Mouse (Mus musculus): ENCODE measurements around the gene Hps5. TPM values are rescaled to one million over a fixed set of nuclear protein-coding genes. Genes with fewer than 3 reads are reported as not detected.

Hps5 gene
- polyA plus RNA-seq, 1 experiment from 2014 or later: 10.7 TPM

- no peaks in the 10 kb centered on the region for H3K9me3 ChIP-seq (replicated peaks)
- no peaks in the 10 kb centered on the region for H3K4me1 ChIP-seq
- no peak overlapping the region for H3K4me2 ChIP-seq
- no peak overlapping the region for H3K9ac ChIP-seq
- H3K36me3 ChIP-seq: peaks cover 97% of the 10 kb centered on the region
- H3K4me3 ChIP-seq: no peak overlapping the region
- no peak for ATAC-seq
- WGBS (ENCODE audit: insufficient replicate concordance): 77% methylated on average over 4 of the region's 4 CpGs
- no peak overlapping the region for H3K27ac ChIP-seq
- H3K27me3 ChIP-seq (replicated peaks): no peaks in the 10 kb centered on the region
These were observed 18.1 kb upstream of the Hps5 start for GRCm38 (mm10) chr7:46814012-46814411.

- Histone ChIP-seq H3K36me3 (peaks cover 90% of the 10 kb centered on the region), H3K9ac (no peak overlapping the region), H3K4me1 (no peaks in the 10 kb centered on the region), H3K4me3 (no peak overlapping the region), H3K27ac (no peak overlapping the region), H3K9me3 (replicated peaks) (no peaks in the 10 kb centered on the region), H3K4me2 (no peak overlapping the region), H3K27me3 (replicated peaks) (no peaks in the 10 kb centered on the region)
- 82% methylated on average over 6 of the region's 6 CpGs for WGBS (ENCODE audit: insufficient replicate concordance)
- ATAC-seq: no peak
These were observed 14.5 kb upstream of the Hps5 start for GRCm38 (mm10) chr7:46810325-46810724.

GRCm38 (mm10) chr7:46796779-46797178, 915 bp upstream of the Hps5 start:
- H3K27me3 ChIP-seq (replicated peaks): no peaks in the 10 kb centered on the region
- H3K9ac ChIP-seq: peak overlapping the region; percentile 86
- no peaks in the 10 kb centered on the region for H3K9me3 ChIP-seq (replicated peaks)
- H3K4me1 ChIP-seq: peaks cover 45% of the 10 kb centered on the region
- peak overlapping the region; percentile 82; the same call in 1 of the 2 replicates for H3K27ac ChIP-seq
- peaks cover 40% of the 10 kb centered on the region for H3K36me3 ChIP-seq
- H3K4me2 ChIP-seq: peak overlapping the region; percentile 95
- 22% methylated on average over 6 of the region's 6 CpGs for WGBS (ENCODE audit: insufficient replicate concordance)
- no peak for ATAC-seq
- peak overlapping the region; percentile 98 for H3K4me3 ChIP-seq

DNA sequence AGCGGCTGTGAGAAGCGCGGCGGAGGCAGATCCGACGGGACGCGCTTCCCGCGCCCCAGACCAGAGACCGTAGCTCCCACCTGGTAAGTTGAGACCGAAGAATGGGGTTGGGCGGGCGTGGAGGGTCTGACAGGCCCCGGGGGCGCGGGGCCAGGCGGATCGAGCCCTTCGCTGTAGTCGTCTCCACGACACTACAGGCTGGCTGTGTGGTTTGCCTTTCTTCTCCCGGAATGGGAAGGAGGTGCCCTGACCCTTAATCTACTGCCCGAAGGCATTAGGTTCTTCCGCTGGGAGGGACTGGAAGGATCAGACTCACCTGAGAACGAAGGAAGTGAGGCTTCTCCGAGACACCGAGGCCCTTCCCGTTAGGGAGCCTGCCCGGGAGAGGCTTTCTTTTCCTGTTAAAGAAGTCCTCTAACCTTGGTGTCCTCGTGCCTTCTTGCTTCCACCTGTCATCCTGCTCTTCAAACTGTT, 379 bp upstream of the Hps5 start:
- peak; percentile 19 for ATAC-seq
- Histone ChIP-seq H3K36me3 (peaks cover 35% of the 10 kb centered on the region), H3K4me1 (peaks cover 48% of the 10 kb centered on the region), H3K4me3 (peak overlapping the region; percentile 98), H3K9ac (peak overlapping the region; percentile 86), H3K27me3 (replicated peaks) (no peaks in the 10 kb centered on the region), H3K9me3 (replicated peaks) (no peaks in the 10 kb centered on the region), H3K27ac (peak overlapping the region; percentile 82), H3K4me2 (peak overlapping the region; percentile 95)
- under 1% methylated on average over 31 of the region's 31 CpGs for WGBS (ENCODE audit: insufficient replicate concordance)

GRCm38 (mm10) chr7:46793871-46794270, 2.0 kb downstream of the Hps5 start:
- H3K4me2 ChIP-seq: peak overlapping the region; percentile 25; the same call in 1 of the 2 replicates
- no peak overlapping the region for H3K9ac ChIP-seq
- H3K4me1 ChIP-seq: peaks cover 48% of the 10 kb centered on the region
- no peak for ATAC-seq
- no peaks in the 10 kb centered on the region for H3K9me3 ChIP-seq (replicated peaks)
- H3K27me3 ChIP-seq (replicated peaks): no peaks in the 10 kb centered on the region
- no peak overlapping the region for H3K4me3 ChIP-seq
- WGBS (ENCODE audit: insufficient replicate concordance): 73% methylated on average over 4 of the region's 4 CpGs
- H3K36me3 ChIP-seq: peaks cover 29% of the 10 kb centered on the region
- H3K27ac ChIP-seq: no peak overlapping the region

- peaks cover 54% of the 10 kb centered on the region for H3K36me3 ChIP-seq
- 72% methylated on average over 5 of the region's 5 CpGs for WGBS (ENCODE audit: insufficient replicate concordance)
These were observed 6.6 kb downstream of the Hps5 start for GRCm38 (mm10) chr7:46789177-46789849.

DNA sequence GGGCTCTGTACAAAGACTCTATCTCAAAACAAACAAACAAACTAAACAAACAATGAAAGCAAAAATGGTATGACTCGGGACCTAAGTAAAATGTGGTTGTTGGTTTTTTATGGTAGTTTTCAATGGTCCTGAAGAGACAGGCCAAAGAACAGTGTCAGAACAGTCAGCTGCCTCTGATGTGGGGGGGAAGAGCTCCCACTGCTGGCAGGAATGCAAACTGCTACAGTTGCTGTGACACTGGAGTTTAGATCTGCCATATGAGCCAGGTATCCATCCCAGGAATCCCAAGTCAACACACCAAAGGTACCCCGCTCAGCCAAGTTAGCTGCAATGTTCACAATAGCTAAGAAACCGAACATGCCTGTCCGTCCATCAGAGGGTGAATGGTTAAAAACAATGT, 25.2 kb downstream of the Hps5 start:
- no peaks in the 10 kb centered on the region for H3K27me3 ChIP-seq (replicated peaks)
- ATAC-seq: no peak
- peaks cover 80% of the 10 kb centered on the region for H3K36me3 ChIP-seq
- H3K9me3 ChIP-seq (replicated peaks): no peaks in the 10 kb centered on the region
- no peak overlapping the region for H3K4me2 ChIP-seq
- H3K4me1 ChIP-seq: no peaks in the 10 kb centered on the region
- no peak overlapping the region for H3K4me3 ChIP-seq
- WGBS (ENCODE audit: insufficient replicate concordance): 46% methylated on average over 4 of the region's 4 CpGs
- no peak overlapping the region for H3K9ac ChIP-seq
- H3K27ac ChIP-seq: no peak overlapping the region

More at GRCm38 (mm10) chr7:46789177-46789849, 6.6 kb downstream of the Hps5 start:
- no peak overlapping the region for H3K9ac ChIP-seq
- H3K4me2 ChIP-seq: no peak overlapping the region
- H3K27me3 ChIP-seq (replicated peaks): no peaks in the 10 kb centered on the region
- no peak overlapping the region for H3K27ac ChIP-seq
- H3K4me1 ChIP-seq: peaks cover 15% of the 10 kb centered on the region
- H3K9me3 ChIP-seq (replicated peaks): no peaks in the 10 kb centered on the region
- ATAC-seq: no peak
- no peak overlapping the region for H3K4me3 ChIP-seq

- Histone ChIP-seq H3K36me3 (peaks cover 80% of the 10 kb centered on the region), H3K4me2 (no peak overlapping the region), H3K9ac (no peak overlapping the region), H3K4me3 (no peak overlapping the region), H3K4me1 (no peaks in the 10 kb centered on the region), H3K27ac (no peak overlapping the region), H3K9me3 (replicated peaks) (no peaks in the 10 kb centered on the region), H3K27me3 (replicated peaks) (no peaks in the 10 kb centered on the region)
- 86% methylated on average over 7 of the region's 7 CpGs for WGBS (ENCODE audit: insufficient replicate concordance)
- no peak for ATAC-seq
These were observed 27.4 kb downstream of the Hps5 start for GRCm38 (mm10) chr7:46768451-46768850.

DNA sequence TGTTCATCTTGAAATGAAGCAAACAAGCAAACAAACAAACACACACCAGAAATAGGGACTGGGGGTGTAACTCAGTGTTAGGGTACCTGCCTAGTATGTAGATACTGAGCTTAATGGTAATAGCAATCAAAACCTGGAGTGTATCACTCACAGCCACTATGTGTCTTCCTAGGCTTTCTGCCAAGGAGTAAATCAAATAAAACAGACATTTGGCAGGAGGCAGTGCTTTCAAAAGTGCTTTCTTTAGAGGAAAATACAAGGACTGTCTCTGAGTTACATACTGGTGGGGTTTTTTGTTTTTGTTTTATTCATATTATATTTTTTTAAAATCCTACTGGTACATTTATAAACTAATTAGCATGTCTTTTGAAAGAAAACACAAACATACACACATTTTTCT, 28.5 kb downstream of the Hps5 start:
- ATAC-seq: no peak
- Histone ChIP-seq H3K9ac (no peak overlapping the region), H3K4me3 (no peak overlapping the region), H3K27me3 (replicated peaks) (no peaks in the 10 kb centered on the region), H3K4me1 (no peaks in the 10 kb centered on the region), H3K9me3 (replicated peaks) (no peaks in the 10 kb centered on the region), H3K27ac (no peak overlapping the region), H3K36me3 (peaks cover 84% of the 10 kb centered on the region), H3K4me2 (no peak overlapping the region)

GRCm38 (mm10) chr7:46764672-46765071, 31.2 kb downstream of the Hps5 start:
- H3K4me1 ChIP-seq: peaks cover 11% of the 10 kb centered on the region
- peaks cover 87% of the 10 kb centered on the region for H3K36me3 ChIP-seq
- H3K27ac ChIP-seq: no peak overlapping the region
- no peaks in the 10 kb centered on the region for H3K27me3 ChIP-seq (replicated peaks)
- WGBS (ENCODE audit: insufficient replicate concordance): 84% methylated on average over 8 of the region's 8 CpGs
- H3K4me3 ChIP-seq: no peak overlapping the region
- H3K9me3 ChIP-seq (replicated peaks): no peaks in the 10 kb centered on the region
- no peak overlapping the region for H3K9ac ChIP-seq
- H3K4me2 ChIP-seq: no peak overlapping the region
- no peak for ATAC-seq

GRCm38 (mm10) chr7:46762601-46763000, 33.3 kb downstream of the Hps5 start:
- no peak for ATAC-seq
- H3K27me3 ChIP-seq (replicated peaks): no peaks in the 10 kb centered on the region
- WGBS (ENCODE audit: insufficient replicate concordance): 78% methylated on average over 5 of the region's 5 CpGs
- H3K36me3 ChIP-seq: peaks cover 67% of the 10 kb centered on the region
- H3K27ac ChIP-seq: no peak overlapping the region
- H3K4me2 ChIP-seq: no peak overlapping the region
- no peak overlapping the region for H3K4me3 ChIP-seq
- peaks cover 11% of the 10 kb centered on the region for H3K4me1 ChIP-seq
- H3K9me3 ChIP-seq (replicated peaks): no peaks in the 10 kb centered on the region
- H3K9ac ChIP-seq: no peak overlapping the region

DNA sequence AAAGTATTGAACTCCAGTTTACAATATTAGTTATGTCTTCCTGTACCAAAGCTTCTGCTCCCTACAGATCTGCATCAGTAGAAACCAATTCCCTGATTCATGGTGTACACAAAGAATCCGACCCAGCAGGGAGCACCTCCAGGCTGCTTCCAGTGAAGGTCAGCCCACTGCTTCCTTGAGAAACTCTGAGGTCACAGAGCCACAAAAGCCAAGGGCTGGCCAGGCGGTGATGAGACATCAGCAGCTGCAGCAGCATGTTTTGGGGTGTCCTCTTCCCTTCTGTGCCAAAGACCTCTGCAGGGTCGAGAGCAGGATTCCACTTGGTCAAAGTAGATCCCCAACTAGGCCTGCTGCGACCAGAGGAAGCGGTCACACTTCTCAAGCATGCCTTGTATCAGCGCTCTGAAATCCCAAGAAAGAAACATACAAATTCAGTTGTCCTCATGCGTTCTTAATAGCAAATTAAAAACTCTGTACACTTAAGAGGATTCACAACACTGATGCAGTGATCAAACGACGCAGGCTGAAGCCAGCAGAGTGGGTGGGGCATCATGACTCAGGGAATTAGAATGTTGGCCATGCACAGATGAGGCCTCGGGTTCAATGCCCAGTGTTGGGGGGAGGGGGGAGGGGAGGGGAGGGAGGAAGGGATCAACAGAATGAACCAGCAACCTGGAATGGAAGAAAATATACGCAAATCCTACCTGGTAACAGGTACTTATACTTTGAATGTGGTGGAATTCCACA, 34.6 kb downstream of the Hps5 start:
- no peak; the same call in 1 of the 2 replicates for ATAC-seq
- H3K27ac ChIP-seq: no peak overlapping the region
- 64% methylated on average over 11 of the region's 11 CpGs for WGBS (ENCODE audit: insufficient replicate concordance)
- no peaks in the 10 kb centered on the region for H3K27me3 ChIP-seq (replicated peaks)
- H3K4me2 ChIP-seq: no peak overlapping the region
- H3K4me1 ChIP-seq: peaks cover 11% of the 10 kb centered on the region
- H3K36me3 ChIP-seq: peaks cover 57% of the 10 kb centered on the region
- no peak overlapping the region for H3K9ac ChIP-seq
- H3K9me3 ChIP-seq (replicated peaks): no peaks in the 10 kb centered on the region
- H3K4me3 ChIP-seq: no peak overlapping the region

All from liver, embryonic 12.5 days (tissue).